Mouse (Mus musculus) hematopoietic stem cell, adult 5-6 weeks (primary cell): ENCODE data around the gene Catsper1. TPM values are rescaled to one million over a fixed set of nuclear protein-coding genes. Genes with fewer than 3 reads are reported as not detected.
A peak's percentile ranks its signal among the peaks of the same experiment; 100 is the strongest.

ENCODE experiments used
- ATAC-seq, 2 experiments: fragments of 125-278 bp in 1 of 2; replicated peaks in 1 of 2; 2 replicates each; pipeline ENCODE4 v1.8.0; 2016 to 2017; ENCODE audit warnings: inconsistent platforms in 2 of 2, mild to moderate bottlenecking in 2 of 2, moderate number of reproducible peaks in 2 of 2, low read depth in 1 of 2, moderate TSS enrichment in 1 of 2; ENCODE audit not compliant: low FRiP score in 2 of 2, poor library complexity in 2 of 2, severe bottlenecking in 2 of 2, insufficient read depth in 1 of 2, low TSS enrichment in 1 of 2
- total RNA-seq: library from RNA; stranded (forward); fragments of 172-1452, 232-1000 nt; gene quantifications from 2 replicates; pipeline ENCODE4 v1.2.3, GENCODE M21; 2017

Catsper1 gene
- total RNA-seq, result not detected in 2 replicates

- no peak for ATAC-seq
These were observed at the start of gene Catsper1 for GRCm38 (mm10) chr19:5335441-5335840. Gene Catsper1, plus strand, starts transcription at chr19:5335741.

- peak; percentile 96 to 98 for ATAC-seq
These were observed 40.4 kb upstream of the Catsper1 start, which contains the start of gene Sf3b2 for GRCm38 (mm10) chr19:5294972-5295735. Gene Sf3b2, minus strand, starts transcription at chr19:5295455.

GRCm38 (mm10) chr19:5295736-5296075, 39.8 kb upstream of the Catsper1 start:
- ATAC-seq, result peak in 1 of 2 experiments; percentile 31; a peak in 2 of 4 replicates

- ATAC-seq, result no peak
These were observed 38.9 kb upstream of the Catsper1 start for GRCm38 (mm10) chr19:5296630-5297029.

DNA sequence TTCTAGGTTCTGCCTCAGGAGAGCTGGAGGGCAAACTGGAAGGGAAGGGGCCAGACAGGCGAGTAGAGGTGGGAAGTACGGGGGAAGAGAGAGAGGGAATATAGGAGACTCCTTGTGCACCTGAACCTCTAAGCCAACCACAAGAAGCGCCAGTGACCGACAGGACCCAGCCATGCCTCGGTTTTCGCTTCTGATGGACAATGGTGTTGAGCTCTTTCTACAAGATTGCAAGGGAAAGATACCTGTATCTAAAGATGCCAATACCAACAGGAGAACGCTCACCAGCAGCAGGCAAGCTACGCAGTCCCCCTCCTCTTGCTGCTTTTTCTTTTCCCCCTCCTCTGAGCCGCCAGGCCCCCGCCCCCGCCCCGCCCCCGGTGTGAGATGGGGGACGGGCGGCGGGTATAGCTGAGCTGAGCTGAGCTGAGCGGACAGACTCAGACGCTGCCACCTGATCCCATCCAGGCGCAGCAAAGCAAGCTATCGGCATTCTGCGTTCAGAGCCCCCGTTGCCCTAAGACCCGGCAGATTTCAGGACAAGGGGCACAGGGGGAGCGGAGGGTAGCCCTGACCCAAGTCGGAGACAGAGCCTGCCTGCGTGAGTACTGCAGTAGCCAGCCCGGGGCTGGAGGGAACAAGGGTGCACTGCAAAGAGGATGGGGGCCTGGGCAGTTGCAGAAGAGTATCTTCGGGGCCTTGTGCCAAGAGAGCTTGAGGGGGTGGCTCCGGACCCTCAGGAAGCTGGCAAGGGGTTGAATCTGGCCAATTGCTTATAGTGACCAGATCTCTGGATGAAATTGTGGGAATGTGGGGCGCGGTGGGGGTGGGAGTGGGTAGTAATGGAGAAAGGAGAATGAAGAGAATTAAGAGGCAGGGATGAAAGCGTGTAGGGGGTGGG, 37.4 kb upstream of the Catsper1 start, which contains the start of gene Gal3st3:
Gene Gal3st3, plus strand, starts transcription at position 429 of the 898 bp plus-strand sequence.
- no peak for ATAC-seq

- ATAC-seq, result no peak
These were observed 35.0 kb upstream of the Catsper1 start for GRCm38 (mm10) chr19:5300588-5300987.

DNA sequence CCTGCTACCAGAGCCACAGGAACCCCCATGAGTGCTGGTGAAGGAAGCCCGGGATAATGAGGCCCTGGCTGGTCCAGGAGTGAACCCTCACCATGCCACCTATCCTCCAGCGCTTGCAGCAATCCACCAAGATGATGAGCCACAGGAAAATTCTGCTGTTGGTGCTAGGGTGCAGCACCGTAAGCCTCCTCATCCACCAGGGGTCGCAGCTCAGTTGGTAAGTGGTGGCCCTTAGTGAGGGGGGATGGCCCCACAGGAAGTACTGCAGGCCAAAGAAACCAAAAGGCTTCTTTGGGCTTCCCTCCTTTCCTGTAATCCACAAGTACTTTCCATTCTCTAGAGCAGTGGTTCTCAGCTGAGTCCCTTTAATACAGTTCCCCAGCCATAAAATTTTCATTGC, 33.1 kb upstream of the Catsper1 start:
- peak; percentile 56 to 88; a peak in 3 of 4 replicates for ATAC-seq

DNA sequence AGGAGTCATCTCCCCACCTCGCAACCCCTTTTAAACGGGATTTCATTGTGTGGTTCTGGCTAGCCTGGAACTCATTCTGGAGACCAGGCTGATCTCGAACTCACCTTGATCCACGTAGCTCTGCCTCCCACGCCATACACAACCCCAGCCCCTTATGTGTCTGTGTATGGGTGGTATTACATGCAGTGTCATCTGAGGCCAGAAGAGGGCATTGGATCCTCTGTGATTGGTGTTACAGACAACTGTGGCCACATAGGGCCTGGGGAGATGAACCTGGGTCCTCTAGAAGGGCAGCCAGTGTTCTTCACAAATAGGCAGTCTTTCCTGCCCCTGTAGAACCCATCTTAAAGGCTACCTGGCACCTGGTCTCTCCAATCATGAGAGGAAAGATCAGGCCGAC, 29.3 kb upstream of the Catsper1 start:
- no peak for ATAC-seq

- no peak for ATAC-seq
These were observed 28.4 kb upstream of the Catsper1 start for GRCm38 (mm10) chr19:5306968-5307734.

- ATAC-seq, result no peak
These were observed 26.5 kb upstream of the Catsper1 start for GRCm38 (mm10) chr19:5309025-5309424.

DNA sequence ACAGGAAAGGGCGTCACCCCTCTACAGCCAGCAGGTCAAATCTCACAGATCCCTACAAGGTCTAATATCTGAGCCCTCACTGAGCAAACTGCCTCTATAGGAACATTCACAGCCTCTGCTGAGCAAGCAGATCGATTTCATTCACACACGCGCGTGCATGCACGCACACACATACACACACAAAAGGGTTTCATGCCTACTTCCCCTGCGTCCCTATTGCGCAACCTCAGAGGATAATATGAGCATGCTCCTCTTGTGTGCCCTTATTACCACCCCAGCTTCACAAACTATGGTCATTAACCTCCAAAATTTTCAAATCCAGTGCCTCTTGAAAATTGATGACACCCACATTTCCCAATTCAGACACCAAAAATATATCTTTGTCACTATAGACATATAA, 22.4 kb upstream of the Catsper1 start:
- no peak for ATAC-seq

- ATAC-seq, result peak in 1 of 2 experiments; percentile 53; a peak in 1 of 4 replicates
These were observed 11.7 kb upstream of the Catsper1 start for GRCm38 (mm10) chr19:5323801-5324200.

GRCm38 (mm10) chr19:5327970-5328369, 7.6 kb upstream of the Catsper1 start:
- no peak for ATAC-seq

DNA sequence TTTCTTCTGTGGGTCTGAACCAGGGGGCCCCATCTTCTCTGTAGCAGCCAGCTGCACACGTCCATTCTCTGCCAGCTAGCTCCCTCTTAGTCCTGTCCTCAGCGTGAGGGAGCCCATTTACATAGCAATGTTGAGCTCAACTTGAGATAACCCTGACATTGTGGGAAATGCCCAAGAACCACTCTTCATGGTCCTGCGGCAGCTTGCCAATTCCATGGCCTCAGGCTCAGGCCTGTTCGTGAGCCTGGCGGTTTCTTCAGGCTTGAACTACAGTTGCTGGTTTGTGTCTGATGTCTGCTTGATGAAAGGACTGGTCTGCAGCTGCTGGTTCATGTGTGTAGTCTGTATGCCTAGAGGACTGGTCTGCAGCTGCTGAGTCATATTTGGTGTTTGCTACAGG, 800 bp upstream of the Catsper1 start:
- no peak for ATAC-seq

DNA sequence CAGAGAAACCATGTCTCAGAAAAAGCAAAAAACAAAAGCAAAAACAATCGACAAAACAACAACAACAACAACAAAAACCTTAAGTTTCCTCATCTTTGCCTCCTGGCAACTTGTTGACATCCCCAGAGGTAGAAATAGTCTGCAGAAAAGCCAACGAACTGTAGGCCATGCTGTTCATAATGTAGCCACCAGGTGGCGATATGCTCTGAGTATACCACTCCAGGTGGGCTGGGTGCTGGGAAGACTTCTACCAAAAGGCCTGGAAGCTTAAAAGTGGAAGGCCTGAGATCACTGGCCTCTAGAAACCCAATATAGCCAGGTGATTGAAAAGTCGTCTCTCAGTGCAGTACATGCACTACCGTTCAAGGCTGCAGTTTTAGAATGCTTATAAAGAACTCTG, 2.4 kb downstream of the Catsper1 start:
- ATAC-seq, result peak; percentile 67 to 75

DNA sequence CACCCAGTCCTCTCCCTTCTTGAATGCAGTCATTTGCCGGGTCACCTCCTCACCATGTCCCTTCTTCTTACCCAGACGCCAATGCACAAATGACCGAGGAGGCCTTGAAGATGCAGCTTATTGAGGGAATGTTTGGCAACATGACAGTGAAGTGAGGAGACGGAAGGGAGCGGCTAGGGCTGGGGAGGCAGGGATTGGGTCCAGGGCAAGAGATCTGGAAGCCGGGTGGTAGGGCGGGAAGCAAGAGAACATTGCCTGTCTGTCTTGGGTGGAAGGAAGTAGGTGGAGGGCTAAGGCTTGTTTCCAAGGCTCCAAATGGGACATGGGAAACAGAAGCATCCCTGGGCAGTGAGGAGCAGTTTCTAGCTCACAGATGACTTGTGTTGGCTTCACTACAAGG, 5.8 kb downstream of the Catsper1 start:
- no peak for ATAC-seq

DNA sequence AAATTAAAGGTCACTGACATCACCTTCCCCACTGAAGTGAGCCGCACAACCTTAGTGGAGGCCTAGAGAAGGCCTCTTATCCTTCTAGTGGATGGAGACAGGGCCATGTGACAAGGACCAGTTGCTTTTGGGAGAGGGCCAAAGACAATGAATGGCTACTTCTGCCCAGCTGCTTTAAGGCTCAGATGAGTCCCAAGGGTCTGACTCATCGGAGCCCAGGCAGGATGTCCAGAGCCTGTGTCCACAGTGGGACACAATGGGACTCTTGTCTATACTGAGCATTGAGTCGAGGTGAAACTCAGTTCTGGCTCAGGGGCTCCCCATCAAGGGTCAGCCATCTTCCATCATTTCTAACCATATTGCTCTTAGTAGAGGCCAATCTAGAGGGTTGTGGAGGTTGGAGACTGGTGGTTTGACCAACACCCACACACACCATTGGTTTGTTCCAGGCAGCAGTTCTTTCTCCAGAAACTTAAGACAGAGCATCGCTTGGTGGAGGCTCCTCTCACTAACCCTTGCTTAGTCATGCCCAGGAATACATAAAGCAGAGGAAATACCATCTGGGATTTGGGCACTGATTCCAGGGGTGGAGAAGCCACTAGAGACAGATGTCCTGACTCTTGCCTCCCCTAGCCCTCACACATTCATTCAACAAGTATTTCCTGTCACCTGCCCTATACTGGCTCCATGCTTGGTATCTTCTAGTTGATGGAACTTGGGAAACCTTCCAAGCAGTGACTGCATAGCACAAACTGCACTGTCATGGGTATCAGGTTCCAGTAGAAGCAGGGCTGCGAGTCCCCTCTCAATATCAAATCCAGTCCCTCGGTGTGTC, 10.0 kb downstream of the Catsper1 start:
- no peak for ATAC-seq
